Mouse (Mus musculus) urinary bladder, adult 18-20 months (tissue): ENCODE results near the gene Rbm7.
A peak's percentile ranks its signal among the peaks of the same experiment; 100 is the strongest.
"Not testable (repeated sequence)": the region's sequence is repeated elsewhere in the genome, so short reads cannot be mapped to it uniquely, and the experiment has no call there.

ENCODE experiments used
- DNase-seq, 2 experiments: peaks; one replicate each; pipeline ENCODE4 v3.0.0; 2022; ENCODE audit warnings: low spot score in 2 of 2, mixed read lengths in 2 of 2

Gene Rbm7

DNA sequence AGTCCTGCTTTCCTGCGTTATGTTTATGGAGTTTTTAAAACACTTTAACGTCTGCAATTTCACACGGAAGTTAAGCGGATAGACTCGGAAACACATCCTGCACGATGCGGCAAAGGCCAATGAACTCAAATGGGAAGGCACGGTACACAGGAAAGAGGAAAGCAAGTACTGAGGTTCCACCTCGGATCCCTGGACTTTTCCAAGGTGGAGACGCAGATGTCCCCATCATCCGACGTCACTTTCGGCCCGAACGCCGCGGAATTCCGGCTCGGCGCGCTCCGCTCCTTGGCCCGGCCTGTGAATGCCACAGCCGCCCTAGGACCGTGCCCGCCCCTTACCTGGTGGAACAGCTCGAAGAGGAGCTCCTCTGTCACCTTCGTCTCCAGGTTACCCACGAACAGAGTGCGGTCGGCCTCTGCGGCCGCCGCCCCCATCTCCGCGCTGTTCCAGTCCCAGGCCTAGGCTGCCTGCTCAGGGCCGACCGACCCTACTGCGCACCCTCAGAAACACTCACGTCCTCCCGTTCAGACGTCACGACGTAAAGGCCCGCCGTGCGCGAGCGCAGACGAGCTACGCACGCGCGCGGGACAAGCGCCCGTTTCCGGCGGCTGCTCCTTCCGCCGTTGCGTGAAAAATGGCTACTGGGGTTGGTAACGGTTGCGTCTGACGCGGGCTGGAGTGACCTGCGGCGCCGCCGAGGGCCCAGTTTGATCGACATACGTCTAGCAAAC is at the start of gene Rbm7, which contains the start of gene Gm5617:
Rbm7 (minus strand) TSS at position 483 of the 731 bp plus-strand sequence.
Gm5617 (plus strand) TSS at position 626 of the 731 bp plus-strand sequence.
- peak; percentile 86 to 92 for DNase-seq

DNA sequence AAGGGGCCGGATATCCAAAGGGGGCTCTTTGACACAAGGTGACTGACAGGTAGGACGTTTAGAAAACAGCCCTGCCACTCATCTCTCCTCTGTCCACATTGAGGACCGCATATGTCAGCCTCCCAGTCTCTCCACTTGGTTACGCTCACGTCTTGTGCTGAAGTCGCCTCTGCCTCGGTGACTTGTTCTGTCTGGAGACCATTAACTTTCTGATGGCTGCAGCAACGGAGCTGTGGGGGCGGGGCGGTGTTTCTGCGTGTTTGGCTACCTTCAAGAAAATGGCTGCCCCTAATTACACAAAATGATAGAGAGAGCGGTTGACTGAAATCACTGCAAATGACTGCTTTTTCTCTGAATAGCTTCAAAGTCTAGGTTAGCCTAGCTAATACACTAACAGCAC is 43.6 kb upstream of the Rbm7 start:
- DNase-seq = no peak

DNA sequence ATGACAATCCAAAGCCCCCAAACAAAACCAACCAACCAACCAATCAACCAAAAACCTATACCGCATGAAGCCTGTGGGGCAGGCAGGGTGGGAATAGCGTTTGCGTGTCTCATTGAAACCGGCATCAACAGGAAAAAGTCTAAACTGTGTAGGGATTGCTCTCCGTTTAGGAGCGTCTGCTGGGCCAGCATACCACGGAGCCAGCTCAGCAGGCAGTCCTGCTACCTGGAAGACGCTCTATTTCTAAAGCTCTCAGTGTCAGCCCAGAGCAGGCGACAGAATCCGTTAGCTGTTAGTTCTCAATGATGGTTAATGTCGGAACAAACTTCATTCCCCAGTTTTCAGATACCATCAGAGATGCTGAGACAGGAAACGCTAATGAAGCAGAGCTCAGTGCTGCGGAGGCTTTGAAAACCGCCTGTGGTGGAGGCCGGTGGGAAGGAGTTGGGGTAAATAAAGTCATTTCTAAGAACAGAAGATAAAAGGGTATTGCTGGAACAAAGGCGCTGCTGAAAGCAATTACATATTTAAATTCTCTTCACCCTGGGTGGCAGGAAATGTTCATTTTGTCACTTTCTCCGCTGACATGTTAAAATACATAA is 43.0 kb upstream of the Rbm7 start:
- no peak for DNase-seq

- DNase-seq = not testable (repeated sequence)
These were observed 42.5 kb upstream of the Rbm7 start for GRCm38 (mm10) chr9:48537616-48538015.

- no peak for DNase-seq
These were observed 41.3 kb upstream of the Rbm7 start for GRCm38 (mm10) chr9:48536414-48536813.

DNA sequence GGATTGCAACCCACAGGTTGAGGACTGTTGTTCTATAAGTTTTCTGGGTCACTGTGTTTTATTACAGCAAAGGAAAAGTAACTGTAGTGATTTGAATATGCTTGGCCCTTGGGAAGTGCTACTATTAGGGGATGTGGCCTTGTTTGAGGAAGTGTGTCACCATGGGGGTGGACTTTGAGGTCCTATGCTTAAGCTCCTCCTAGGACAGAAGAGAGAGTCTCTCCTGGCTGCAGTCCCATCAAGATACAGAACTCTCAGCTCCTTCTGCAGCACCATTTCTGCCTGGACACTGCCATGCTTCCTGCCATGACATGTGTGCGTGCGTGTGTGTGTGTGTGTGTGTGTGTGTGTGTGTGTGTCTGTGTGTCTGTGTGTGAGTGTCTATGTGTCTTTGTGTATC is 37.6 kb upstream of the Rbm7 start:
- no peak for DNase-seq

DNA sequence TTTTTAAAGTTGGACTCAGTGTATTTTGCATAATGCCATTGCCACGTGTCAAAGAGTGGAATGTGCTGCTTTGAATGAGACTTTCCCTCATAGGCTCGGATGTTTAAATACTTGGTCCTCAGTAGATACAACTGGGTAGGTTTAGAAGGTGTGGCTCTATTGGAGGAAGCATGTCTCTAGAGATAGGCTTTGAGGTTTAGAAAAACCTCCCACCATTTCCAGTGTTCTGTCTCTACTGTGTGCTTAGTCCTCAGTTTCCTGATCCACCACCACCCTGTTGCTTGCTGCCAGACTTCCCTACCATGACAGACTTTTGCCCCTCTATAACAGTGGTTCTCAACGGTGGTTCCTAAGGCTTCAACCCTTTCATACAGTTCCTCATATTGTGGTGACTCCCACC is 37.1 kb upstream of the Rbm7 start:
- no peak for DNase-seq

- no peak for DNase-seq
These were observed 36.2 kb upstream of the Rbm7 start for GRCm38 (mm10) chr9:48531294-48531693.

DNA sequence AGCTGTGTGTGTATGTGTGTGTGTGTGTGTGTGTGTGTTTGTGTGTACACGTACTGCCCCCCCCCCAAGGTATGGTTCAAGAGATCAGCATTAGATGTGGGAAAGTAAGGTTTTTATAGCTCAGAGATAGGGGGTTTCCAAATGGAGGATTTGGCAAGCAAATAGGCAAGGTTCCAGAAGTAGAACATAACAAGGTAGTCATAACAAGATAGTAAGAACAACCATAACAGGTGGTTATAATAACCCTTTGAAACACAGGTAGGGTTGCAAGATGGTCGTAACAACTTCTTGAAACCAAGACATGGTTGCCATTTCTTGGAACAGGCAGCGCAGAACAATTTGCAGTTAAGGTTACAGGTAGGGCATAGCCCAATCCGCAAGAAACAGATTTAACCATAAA is 31.4 kb upstream of the Rbm7 start:
- no peak for DNase-seq

GRCm38 (mm10) chr9:48525566-48525965 is 30.5 kb upstream of the Rbm7 start:
- DNase-seq = no peak

DNA sequence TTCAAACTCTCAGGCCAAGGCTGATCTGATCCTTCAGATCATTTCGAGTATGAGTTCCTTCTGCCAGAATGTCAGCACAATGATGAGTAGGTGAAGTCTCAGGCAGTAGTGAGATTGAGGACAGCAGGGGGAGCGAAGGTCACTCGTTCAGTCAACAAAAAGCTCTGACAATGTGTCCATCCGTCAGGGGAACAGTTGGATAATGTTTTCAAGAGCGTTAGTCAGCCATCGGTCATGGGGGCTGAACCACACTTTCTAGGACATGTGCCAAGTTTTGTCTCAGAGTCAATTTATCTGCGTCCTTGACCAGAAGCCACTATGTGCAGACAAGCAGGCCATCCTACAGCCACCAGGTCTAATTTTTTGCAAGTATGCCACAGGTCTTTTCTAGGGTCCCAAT is 25.3 kb upstream of the Rbm7 start:
- DNase-seq = not testable (repeated sequence)

DNA sequence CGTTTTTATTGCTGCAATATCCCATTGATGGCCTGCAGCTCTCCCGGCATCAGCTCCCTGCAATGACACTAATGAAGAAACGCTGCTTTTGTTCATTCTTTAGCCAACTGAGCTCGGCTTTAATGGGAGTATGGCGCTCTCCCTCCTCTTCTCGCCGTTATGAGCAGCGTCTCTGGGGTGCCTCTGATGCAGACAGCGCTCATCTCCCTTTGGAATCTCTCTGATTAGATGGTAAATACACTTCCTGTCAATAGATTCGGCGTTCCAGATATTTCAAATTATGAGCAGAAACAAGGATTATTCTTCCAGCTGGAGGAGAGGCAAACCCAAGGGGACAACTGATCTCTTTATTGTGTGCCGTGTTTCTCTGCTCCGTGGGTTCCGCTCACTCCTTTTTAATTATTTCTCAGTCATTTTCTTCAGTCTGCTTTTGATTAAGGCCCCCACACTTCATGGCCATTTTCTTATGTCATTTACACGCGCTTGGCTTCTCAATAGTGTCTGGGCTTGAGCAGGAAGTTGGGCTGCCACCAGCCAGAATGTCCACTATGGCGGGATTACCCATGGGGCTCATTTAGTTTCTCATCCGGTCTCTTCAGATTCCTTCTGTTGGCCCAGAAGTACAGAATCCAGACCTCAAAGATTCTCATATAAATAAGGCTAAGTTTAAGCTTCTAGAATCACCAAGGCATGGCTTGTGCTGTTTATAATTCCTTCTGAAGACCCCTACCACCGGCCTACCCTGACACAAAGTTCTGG is 22.5 kb upstream of the Rbm7 start:
- DNase-seq = no peak

DNA sequence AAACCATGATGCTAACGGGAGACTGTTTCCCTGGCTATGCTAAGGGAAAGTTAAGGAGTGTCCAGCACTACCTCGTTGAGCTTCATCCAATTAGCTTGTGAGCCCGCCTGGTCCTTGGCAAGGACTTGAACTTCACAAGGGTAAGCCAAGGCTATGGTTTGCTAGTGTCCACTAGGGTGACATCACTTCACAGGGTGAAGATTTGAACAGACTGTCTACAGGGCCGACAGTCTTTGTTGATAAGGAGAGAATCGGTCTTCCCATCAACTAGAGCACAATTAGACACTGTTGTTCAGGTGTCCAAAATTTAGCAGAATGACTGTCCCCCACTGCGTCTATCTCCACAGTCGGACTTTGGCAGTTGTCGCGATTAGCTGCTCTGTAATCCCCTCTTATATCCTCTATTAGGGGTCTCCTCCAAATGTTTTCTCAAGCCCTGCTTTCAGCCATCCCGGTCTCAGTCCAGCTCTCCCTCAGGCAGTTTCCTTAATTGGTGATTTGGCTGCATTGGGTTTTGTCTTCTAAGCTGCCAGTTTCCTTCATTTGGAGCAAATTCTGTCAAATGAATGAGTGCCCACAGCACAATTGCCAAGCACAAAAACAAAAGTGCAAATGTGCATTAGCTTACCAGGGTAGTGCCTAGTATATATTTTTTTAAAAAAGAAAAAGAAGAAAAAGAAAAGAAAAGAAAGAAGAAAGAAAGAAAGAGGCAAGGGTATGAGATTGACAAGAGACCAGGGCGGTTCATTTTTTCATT is 21.7 kb upstream of the Rbm7 start:
- no peak for DNase-seq

DNA sequence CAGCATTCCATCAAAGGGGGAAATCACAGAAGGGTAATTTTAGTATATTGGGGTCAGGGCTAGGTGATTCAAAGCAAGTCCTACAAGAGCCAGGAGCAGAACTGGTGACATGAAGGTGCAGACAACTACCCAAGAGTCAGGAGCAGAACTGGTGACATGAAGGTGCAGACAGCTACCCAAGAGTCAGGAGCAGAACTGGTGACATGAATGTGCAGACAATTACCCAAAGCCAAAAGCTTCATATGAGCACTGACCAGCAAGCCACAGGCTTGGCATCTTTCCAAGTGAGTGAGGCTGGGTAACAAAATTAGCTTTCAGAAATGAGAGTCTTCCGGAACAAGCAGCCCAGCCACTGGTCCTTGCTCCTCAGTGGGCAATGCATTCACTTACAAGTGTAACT is 20.2 kb upstream of the Rbm7 start:
- DNase-seq = no peak

GRCm38 (mm10) chr9:48510134-48510533 is 15.0 kb upstream of the Rbm7 start:
- DNase-seq = no peak

GRCm38 (mm10) chr9:48504741-48505365 is 9.8 kb upstream of the Rbm7 start:
- no peak for DNase-seq

- no peak for DNase-seq
These were observed 7.9 kb upstream of the Rbm7 start for GRCm38 (mm10) chr9:48503001-48503400.

DNA sequence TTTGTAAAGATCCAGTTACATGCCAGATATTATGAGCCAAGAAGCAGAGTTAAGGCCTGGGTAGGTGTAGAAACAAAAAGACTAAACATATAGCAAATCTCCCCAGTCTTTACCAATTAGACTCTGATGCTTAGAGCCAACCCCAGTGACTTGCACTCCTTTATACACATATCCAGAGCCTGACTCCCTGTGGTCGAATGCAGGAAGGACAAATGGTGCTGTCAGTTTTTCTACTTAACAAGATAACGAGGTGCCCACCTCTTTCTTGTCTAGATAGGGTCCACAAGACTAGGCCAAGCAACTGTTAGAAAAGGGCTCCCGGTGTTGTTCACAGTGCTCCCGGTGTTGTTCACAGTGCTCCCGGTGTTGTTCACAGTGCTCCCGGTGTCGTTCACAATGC is 6.1 kb upstream of the Rbm7 start:
- DNase-seq = no peak

- no peak for DNase-seq
These were observed 441 bp upstream of the Rbm7 start for GRCm38 (mm10) chr9:48495548-48495932.

- DNase-seq = peak in 1 of 2 experiments; percentile 15
These were observed 13.6 kb downstream of the Rbm7 start for GRCm38 (mm10) chr9:48481214-48482134.
